Mouse (Mus musculus): Measurements from ENCODE around the gene Olfr301. TPM values are rescaled to one million over a fixed set of nuclear protein-coding genes. Genes with fewer than 3 reads are reported as not detected.

The Olfr301 gene
- polyA plus RNA-seq (2021) = not detected

DNA sequence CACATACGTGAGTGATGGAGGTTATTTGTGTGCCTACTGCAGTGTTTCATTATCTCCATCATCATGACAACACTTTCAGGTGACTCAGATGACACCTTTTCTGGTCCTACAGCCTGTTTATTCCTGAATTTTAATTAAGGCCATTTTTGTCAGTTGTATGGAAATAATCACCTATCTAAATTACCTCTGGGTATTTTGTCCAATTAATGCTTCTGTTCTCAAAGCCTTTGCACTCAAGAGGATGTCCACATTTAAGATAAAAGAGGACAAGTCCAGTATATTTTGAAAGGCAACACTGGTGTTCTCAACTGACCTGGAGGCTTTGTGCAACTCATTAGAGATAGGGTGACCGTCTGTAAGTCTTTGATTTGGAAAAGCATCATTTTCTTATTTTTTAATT lies at the start of gene Olfr301:
TSS of gene Olfr301 (plus strand) at position 301 of the 400 bp plus-strand sequence.
- DNase-seq (ENCODE audit: low read depth, low spot score) (no peak), ATAC-seq (no peak)
- in situ Hi-C loops (cut with MboI; ENCODE audit: low pct_unique_long_range_greater_than_20kb) = no loop called here
- POLR2A ChIA-PET = no interaction called here
- no peaks in the 10 kb centered on the region for H3K27me3 ChIP-seq
- TF ChIP-seq CTCF (IDR thresholded peaks at IDR 0.05) = no peak
- CTCF ChIA-PET = no interaction called here

DNA sequence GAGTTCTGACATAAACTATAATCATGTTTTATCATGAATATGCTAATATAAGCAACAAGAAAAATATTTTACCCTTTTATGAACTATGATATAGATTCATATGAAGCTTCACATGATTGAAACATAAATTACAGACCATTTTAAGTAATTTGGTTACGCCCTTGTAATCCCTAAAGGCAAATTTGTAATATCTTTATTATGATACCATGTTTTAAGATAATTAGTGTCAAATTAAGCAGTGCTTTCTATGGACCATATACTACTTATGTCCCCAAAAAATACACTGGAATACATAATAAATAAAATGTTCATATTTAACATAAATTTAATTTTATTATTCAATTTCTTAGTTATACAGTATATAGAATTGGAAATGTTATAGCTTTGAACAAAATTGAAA lies 36.8 kb upstream of the Olfr301 start, which contains the start of gene Olfr305:
TSS of gene Olfr305 (minus strand) at position 101 of the 400 bp plus-strand sequence.
- no peaks in the 10 kb centered on the region for H3K27me3 ChIP-seq
- ATAC-seq = no peak
- in situ Hi-C loops (cut with MboI; ENCODE audit: low pct_unique_long_range_greater_than_20kb) = no loop called here
- POLR2A ChIA-PET = no interaction called here
- CTCF ChIA-PET = no interaction called here
- DNase-seq (ENCODE audit: low read depth, low spot score) = no peak
- no peak for TF ChIP-seq CTCF (IDR thresholded peaks at IDR 0.05)

DNA sequence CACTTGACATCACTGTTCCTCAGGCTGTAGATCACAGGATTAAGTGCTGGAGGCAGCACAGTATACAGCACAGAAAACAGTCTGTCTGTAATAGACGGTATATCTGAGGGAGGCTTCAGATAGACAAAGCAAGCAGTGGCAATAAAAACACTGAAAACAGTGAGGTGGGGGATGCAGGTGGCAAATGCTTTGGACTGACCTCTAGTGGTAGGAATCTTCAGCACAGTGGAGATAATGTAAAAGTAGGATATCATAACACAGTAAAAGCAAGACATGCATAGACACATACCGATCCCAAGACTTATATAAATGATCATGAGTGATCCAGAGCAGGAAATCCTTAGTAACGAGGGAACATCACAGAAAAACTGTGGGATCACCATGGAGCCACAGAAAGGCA lies 17.9 kb upstream of the Olfr301 start:
- DNase-seq (ENCODE audit: low read depth, low spot score) = no peak

DNA sequence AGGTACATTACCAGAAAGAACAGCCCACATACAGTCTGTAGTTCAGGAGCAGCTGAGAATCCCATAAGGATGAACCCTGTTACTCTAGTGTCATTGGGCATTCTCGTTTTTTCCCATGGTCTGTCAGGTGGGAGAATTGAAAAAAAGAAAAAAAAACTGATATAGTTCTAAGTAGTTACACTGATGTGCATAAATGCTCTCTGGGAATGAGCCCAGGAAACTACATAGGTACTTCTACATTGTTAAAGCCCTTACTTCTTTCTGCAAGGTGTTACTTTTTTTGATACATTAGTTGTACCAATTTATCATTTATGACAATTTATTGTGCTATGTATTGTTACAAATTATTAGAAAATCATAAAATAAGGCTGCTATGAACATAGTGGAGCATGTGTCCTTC lies 17.1 kb upstream of the Olfr301 start, which contains the start of gene Olfr304:
TSS of gene Olfr304 (minus strand) at position 101 of the 400 bp plus-strand sequence.
- POLR2A ChIA-PET = no interaction called here
- CTCF ChIA-PET = no interaction called here
- no peaks in the 10 kb centered on the region for H3K27me3 ChIP-seq
- no peak for TF ChIP-seq CTCF (IDR thresholded peaks at IDR 0.05)
- no peak for DNase-seq (ENCODE audit: low read depth, low spot score)
- no peak for ATAC-seq
- in situ Hi-C loops (cut with MboI; ENCODE audit: low pct_unique_long_range_greater_than_20kb) = no loop called here

More for the DNA sequence above, 17.9 kb upstream of the Olfr301 start:
- no peak for ATAC-seq
- in situ Hi-C loops (cut with MboI; ENCODE audit: low pct_unique_long_range_greater_than_20kb) = no loop called here
- POLR2A ChIA-PET = no interaction called here
- CTCF ChIA-PET = no interaction called here
- H3K27me3 ChIP-seq = no peaks in the 10 kb centered on the region
- TF ChIP-seq CTCF (IDR thresholded peaks at IDR 0.05) = peak; percentile 16

DNA sequence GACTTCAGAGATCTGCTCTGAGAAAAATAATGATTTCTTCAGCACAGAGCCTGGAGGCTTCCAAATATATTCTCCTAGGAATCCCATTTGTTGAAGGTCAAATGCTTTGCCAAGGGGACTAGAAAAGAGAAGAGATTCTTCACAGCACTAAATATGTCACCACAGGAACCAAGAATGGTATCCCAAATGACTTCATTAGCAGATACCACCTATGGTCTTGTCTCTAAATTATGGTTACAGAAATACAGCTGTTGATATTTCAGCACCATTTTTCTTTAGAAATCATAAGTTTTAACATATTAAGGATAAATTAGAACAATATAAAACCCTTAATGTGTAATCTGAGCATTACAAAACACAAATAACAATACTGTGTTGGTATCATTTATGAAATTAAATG lies 6.0 kb upstream of the Olfr301 start, which contains the start of gene Olfr303:
TSS of gene Olfr303 (minus strand) at position 101 of the 400 bp plus-strand sequence.
- in situ Hi-C loops (cut with MboI; ENCODE audit: low pct_unique_long_range_greater_than_20kb) = no loop called here
- CTCF ChIA-PET = no interaction called here
- no peak for TF ChIP-seq CTCF (IDR thresholded peaks at IDR 0.05)
- POLR2A ChIA-PET = no interaction called here
- no peak for ATAC-seq
- no peaks in the 10 kb centered on the region for H3K27me3 ChIP-seq
- DNase-seq (ENCODE audit: low read depth, low spot score) = no peak

DNA sequence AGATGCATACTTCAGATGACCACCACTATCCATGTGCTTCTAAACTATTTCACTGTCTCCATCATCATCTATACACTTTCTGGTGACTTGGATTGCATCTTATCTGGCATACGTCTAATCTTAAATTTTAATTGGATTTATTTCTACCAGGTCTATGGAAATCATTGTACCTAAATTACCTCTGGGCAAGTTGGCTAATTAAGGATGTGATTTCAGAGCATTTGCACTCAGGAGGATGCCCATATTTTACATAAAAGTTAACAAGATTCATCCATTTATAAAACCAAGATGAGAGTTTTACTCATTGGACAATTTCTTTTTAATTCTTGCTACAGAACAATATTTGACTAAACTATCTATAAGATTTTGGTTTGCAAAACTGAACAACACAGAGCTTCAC lies 56.0 kb downstream of the Olfr301 start, which contains the start of gene Olfr299:
TSS of gene Olfr299 (plus strand) at position 301 of the 400 bp plus-strand sequence.
- no peak for DNase-seq (ENCODE audit: low read depth, low spot score)
- no peak for ATAC-seq
- in situ Hi-C loops (cut with MboI; ENCODE audit: low pct_unique_long_range_greater_than_20kb) = no loop called here
- POLR2A ChIA-PET = no interaction called here
- no peak for TF ChIP-seq CTCF (IDR thresholded peaks at IDR 0.05)
- CTCF ChIA-PET = no interaction called here
- H3K27me3 ChIP-seq = no peaks in the 10 kb centered on the region

Other genes with a start within 250 kb of the Olfr301 start
- not detected for gene Vmn2r75, start 232.1 kb upstream of the Olfr301 start, polyA plus RNA-seq (2021)
- under 0.01 TPM for gene Vmn2r76, start 157.5 kb upstream of the Olfr301 start, polyA plus RNA-seq (2021)
- not detected for gene Olfr310, start 126.7 kb upstream of the Olfr301 start, polyA plus RNA-seq (2021)
- not detected for gene Olfr309, start 90.1 kb upstream of the Olfr301 start, polyA plus RNA-seq (2021)
- gene Olfr308, start 78.2 kb upstream of the Olfr301 start, polyA plus RNA-seq (2021) = not detected
- not detected for gene Olfr307, start 66.3 kb upstream of the Olfr301 start, polyA plus RNA-seq (2021)
- gene Olfr305, start 36.9 kb upstream of the Olfr301 start, polyA plus RNA-seq (2021) = not detected
- not detected for gene Olfr304, start 17.2 kb upstream of the Olfr301 start, polyA plus RNA-seq (2021)
- not detected for gene Olfr303, start 6.1 kb upstream of the Olfr301 start, polyA plus RNA-seq (2021)
- gene Olfr299, start 56.1 kb downstream of the Olfr301 start, polyA plus RNA-seq (2021) = not detected
- gene Olfr298, start 88.6 kb downstream of the Olfr301 start, polyA plus RNA-seq (2021) = not detected
- gene Olfr297, start 116.1 kb downstream of the Olfr301 start, polyA plus RNA-seq (2021) = not detected
- not detected for gene Olfr295, start 180.0 kb downstream of the Olfr301 start, polyA plus RNA-seq (2021)
- not detected for gene Olfr294, start 212.8 kb downstream of the Olfr301 start, polyA plus RNA-seq (2021)
- gene Olfr293, start 245.2 kb downstream of the Olfr301 start, polyA plus RNA-seq (2021) = not detected